Mouse (Mus musculus) bone marrow, adult 2 months (tissue): Measurements from ENCODE around the gene Sf1.

Experiments used
- CTCF ChIP-seq: fragments of 200-500 bp; IDR thresholded peaks from 2 replicates; pipeline ENCODE4 v1.5.1; 2011; ENCODE audit warnings: low read length, control low read depth; ENCODE audit not compliant: control insufficient read depth, insufficient read depth
- POLR2A ChIP-seq: fragments of 200-500 bp; IDR thresholded peaks from 2 replicates; pipeline ENCODE4 v1.6.1; 2011; ENCODE audit warnings: low read depth, mild to moderate bottlenecking, control low read depth, low read length, borderline replicate concordance; ENCODE audit not compliant: control insufficient read depth

GRCm38 (mm10) chr19:6423241-6423640 lies 59.8 kb downstream of the Sf1 start:
- no peak for TF ChIP-seq CTCF
- no peak for TF ChIP-seq POLR2A
